Mouse (Mus musculus) hindbrain, postnatal 0 days (tissue): ENCODE results near the gene Abcg8. TPM values are rescaled to one million over a fixed set of nuclear protein-coding genes. Genes with fewer than 3 reads are reported as not detected.

Experiments
- ATAC-seq: fragments of 200-750 bp; cut with Nextera tagmentation; 2 replicates; pipeline ENCODE4 v1.8.0; 2017; ENCODE audit warnings: mild to moderate bottlenecking, moderate TSS enrichment, moderate library complexity
- DNase-seq: peaks from one replicate; pipeline ENCODE4 v3.0.0-alpha.2; 2015; ENCODE audit warnings: low spot score
- H3K27ac ChIP-seq: fragments of 300-500 bp; sonication (generic); 2 replicates; pipeline ENCODE4 v1.5.1; 2014; ENCODE audit warnings: mild to moderate bottlenecking
- H3K27me3 ChIP-seq: fragments of 300-500 bp; sonication (generic); 2 replicates; pipeline ENCODE4 v1.6.1; 2014; ENCODE audit warnings: low read length, mixed read lengths; ENCODE audit not compliant: insufficient read depth
- H3K36me3 ChIP-seq: fragments of 300-500 bp; sonication (generic); 2 replicates; pipeline ENCODE4 v1.6.1; 2014; ENCODE audit warnings: low read length, mixed read lengths; ENCODE audit not compliant: insufficient read depth
- H3K4me1 ChIP-seq: fragments of 300-500 bp; sonication (generic); 2 replicates; pipeline ENCODE4 v1.6.1; 2014; ENCODE audit warnings: antibody characterized with exemption, low read length, mixed read lengths; ENCODE audit not compliant: insufficient read depth
- H3K4me2 ChIP-seq: fragments of 300-500 bp; sonication (generic); 2 replicates; pipeline ENCODE4 v1.6.1; 2014; ENCODE audit warnings: low read depth, mild to moderate bottlenecking, low read length, moderate library complexity, mixed read lengths
- H3K4me3 ChIP-seq: fragments of 300-500 bp; sonication (generic); 2 replicates; pipeline ENCODE4 v1.5.1; 2014; ENCODE audit warnings: low read length
- H3K9ac ChIP-seq: fragments of 300-500 bp; sonication (generic); replicated peaks from 2 replicates; pipeline ENCODE4 v1.6.1; 2014; ENCODE audit warnings: mild to moderate bottlenecking, low read length, moderate library complexity, mixed read lengths
- H3K9me3 ChIP-seq: fragments of 300-500 bp; sonication (generic); 2 replicates; pipeline ENCODE4 v1.6.1; 2016; ENCODE audit warnings: low read length, mixed read lengths
- CTCF ChIP-seq: IDR thresholded peaks from 2 replicates; pipeline ENCODE4 v1.5.1; 2016; ENCODE audit warnings: antibody characterized with exemption, control low read depth, low read depth
- WGBS: fragments of 180-500 bp; shearing (Covaris S2); extraction: QIAGEN DNeasy Blood & Tissue Kit; methylation state at CpG from one replicate; pipeline ENCODE4 v1.1.7; 2014; 5-methylcytosine and 5-hydroxymethylcytosine counted together
- polyA plus RNA-seq: library from polyadenylated mRNA; unstranded; fragments of >200 nt; fragmentation: Nextera tagmentation; extraction: Ambion mirVana; gene quantifications from 2 replicates; pipeline ENCODE4 v1.2.1, GENCODE M21; 2015
- total RNA-seq: library from RNA; depleted of rRNA; stranded (reverse); fragments of >200 nt; gene quantifications from 2 replicates; pipeline ENCODE4 v1.2.3, GENCODE M21; 2014; rRNA removed

Abcg8 gene
- total RNA-seq (0.11 TPM in 1 of 2 replicates, not detected in the other), polyA plus RNA-seq (0.05 TPM in 1 of 2 replicates, not detected in the other)

GRCm38 (mm10) chr17:84675951-84676366 is at the start of gene Abcg8:
Gene Abcg8 (plus strand): TSS chr17:84676302.
- H3K9ac ChIP-seq = 0 out of 2 replicates have a peak within 1 kb of the TSS, but pooled peaks have one; percentile 21
- TF ChIP-seq CTCF = no peak; the same call in 1 of the 2 replicates
- no peaks in the 10 kb centered on the region for H3K4me1 ChIP-seq
- H3K4me3 ChIP-seq = peak within 1 kb of the TSS; percentile 34
- ATAC-seq (peak; percentile 58; the same call in 1 of the 2 replicates), DNase-seq (peak; percentile 25)
- H3K27me3 ChIP-seq = peaks cover 9% of the 10 kb centered on the region
- no peak within 1 kb of the TSS for H3K27ac ChIP-seq
- H3K4me2 ChIP-seq = peak within 1 kb of the TSS; percentile 63
- WGBS = under 1% methylated on average over 24 of the region's 24 CpGs
- H3K36me3 ChIP-seq = no peaks in the 10 kb centered on the region
- H3K9me3 ChIP-seq = no peaks in the 10 kb centered on the region

DNA sequence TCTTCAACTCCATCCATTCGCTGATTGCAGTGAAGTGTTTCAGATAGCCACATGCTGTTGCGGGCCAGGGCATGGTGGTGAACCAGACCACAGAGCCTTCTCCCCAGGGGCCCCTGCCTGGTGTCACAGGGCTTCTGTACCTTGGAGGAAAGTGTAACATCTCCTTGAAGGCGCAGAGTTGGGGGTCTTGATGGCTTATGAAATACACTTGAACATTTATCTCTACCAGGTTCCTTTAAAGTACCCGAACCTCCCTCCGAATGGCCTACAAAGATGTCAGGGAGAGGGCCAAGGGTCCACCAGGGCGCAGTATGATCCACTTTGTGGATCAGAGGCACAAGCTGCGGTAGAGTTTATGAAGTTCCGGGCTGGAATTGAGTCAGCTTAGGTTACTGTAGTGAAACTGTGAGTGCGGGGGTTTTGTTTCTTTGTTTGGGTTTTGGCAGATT is 49.2 kb upstream of the Abcg8 start:
- no peaks in the 10 kb centered on the region for H3K27me3 ChIP-seq
- peak; percentile 23; the same call in 1 of the 2 replicates for TF ChIP-seq CTCF
- peaks cover 5% of the 10 kb centered on the region; the same call in 1 of the 2 replicates for H3K4me1 ChIP-seq
- ATAC-seq (peak; percentile 58), DNase-seq (peak; percentile 39)
- H3K36me3 ChIP-seq = no peaks in the 10 kb centered on the region; the same call in 1 of the 2 replicates
- peak overlapping the region; percentile 54 for H3K4me3 ChIP-seq
- H3K4me2 ChIP-seq = peak overlapping the region; percentile 74
- peak overlapping the region; percentile 52 for H3K9ac ChIP-seq
- H3K9me3 ChIP-seq = no peaks in the 10 kb centered on the region
- 27% methylated on average over 9 of the region's 9 CpGs for WGBS
- H3K27ac ChIP-seq = peak overlapping the region; percentile 75; the same call in 1 of the 2 replicates

DNA sequence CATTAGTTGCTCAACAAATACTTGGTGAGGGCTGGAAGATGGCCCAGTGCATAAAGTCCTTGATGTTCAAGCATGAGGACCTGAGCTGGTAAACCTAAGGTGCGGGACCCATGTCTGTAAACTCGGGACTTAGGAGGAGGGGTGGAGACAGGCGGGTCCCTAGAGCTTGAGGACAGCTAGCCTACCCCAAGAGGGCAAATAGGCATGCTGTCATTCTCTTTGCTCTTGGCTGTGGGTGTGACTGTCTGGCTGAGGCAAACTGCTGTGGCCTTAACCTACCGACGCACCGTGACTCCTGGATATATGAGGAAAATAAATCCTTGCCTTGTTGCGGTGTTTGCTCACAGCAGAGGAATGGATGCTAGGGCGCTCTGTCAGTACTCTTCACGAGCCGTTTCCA is 48.4 kb upstream of the Abcg8 start:
- no peaks in the 10 kb centered on the region for H3K9me3 ChIP-seq
- no peak overlapping the region for H3K4me2 ChIP-seq
- no peak for ATAC-seq
- no peak for DNase-seq
- H3K27ac ChIP-seq = no peak overlapping the region
- TF ChIP-seq CTCF = no peak
- no peak overlapping the region for H3K9ac ChIP-seq
- 92% methylated on average over 10 of the region's 10 CpGs for WGBS
- no peaks in the 10 kb centered on the region; the same call in 1 of the 2 replicates for H3K36me3 ChIP-seq
- no peak overlapping the region for H3K4me3 ChIP-seq
- no peaks in the 10 kb centered on the region for H3K27me3 ChIP-seq
- peaks cover 5% of the 10 kb centered on the region; the same call in 1 of the 2 replicates for H3K4me1 ChIP-seq

- DNase-seq (no peak), ATAC-seq (no peak)
- TF ChIP-seq CTCF = no peak
- 85% methylated on average over 9 of the region's 9 CpGs for WGBS
- Histone ChIP-seq H3K27me3 (no peaks in the 10 kb centered on the region), H3K9ac (no peak overlapping the region), H3K4me1 (peaks cover 5% of the 10 kb centered on the region; the same call in 1 of the 2 replicates), H3K4me3 (no peak overlapping the region), H3K4me2 (no peak overlapping the region), H3K9me3 (no peaks in the 10 kb centered on the region), H3K27ac (no peak overlapping the region), H3K36me3 (no peaks in the 10 kb centered on the region; the same call in 1 of the 2 replicates)
Measured at GRCm38 (mm10) chr17:84628611-84629010, 47.5 kb upstream of the Abcg8 start.

DNA sequence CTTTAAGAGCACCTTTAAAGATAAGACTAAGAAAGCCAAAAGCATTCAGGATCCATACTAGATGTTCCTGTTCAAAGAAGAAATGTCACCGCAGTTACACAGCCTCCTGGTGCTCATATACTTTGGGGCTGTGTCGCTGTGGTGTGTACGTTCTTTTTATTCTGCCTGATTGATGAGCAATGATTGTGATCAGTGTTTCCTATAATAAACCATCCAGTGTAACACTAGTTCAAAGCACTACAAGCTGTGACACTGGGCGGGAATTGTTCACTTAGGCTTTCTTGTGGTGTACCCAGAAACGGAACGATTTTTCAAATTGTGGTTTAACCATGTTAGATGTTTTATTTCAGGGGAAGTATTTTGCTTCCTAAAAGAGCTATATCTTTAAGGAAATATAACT is 44.3 kb upstream of the Abcg8 start:
- WGBS = 90% methylated on average over 6 of the region's 6 CpGs
- ATAC-seq = no peak

DNA sequence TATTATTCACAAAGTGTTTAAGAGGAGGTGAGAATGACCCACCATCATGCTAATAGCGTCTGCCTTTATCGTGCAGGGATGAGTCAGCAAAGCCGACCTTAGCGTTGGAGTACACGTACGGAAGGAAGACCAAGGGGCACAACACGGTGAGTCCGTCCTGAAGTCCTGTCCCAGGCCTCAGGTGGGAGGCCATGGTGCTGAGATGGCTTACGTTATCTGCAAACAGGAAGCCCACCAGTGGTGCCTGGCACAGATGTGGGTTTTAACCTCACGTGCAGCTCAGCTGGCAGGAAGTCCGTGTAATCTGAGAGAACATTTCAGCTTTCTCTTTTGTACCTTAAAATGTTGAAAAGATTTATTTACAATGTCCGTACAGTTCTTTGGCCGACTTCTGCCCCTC is 42.7 kb upstream of the Abcg8 start:
- Histone ChIP-seq H3K36me3 (no peaks in the 10 kb centered on the region; the same call in 1 of the 2 replicates), H3K4me3 (no peak overlapping the region), H3K27me3 (no peaks in the 10 kb centered on the region), H3K9ac (no peak overlapping the region), H3K9me3 (no peaks in the 10 kb centered on the region), H3K27ac (no peak overlapping the region), H3K4me1 (no peaks in the 10 kb centered on the region), H3K4me2 (no peak overlapping the region)
- TF ChIP-seq CTCF = no peak
- ATAC-seq (no peak), DNase-seq (no peak)
- WGBS = 89% methylated on average over 13 of the region's 13 CpGs

More for the DNA sequence above, 44.3 kb upstream of the Abcg8 start:
- no peak overlapping the region for H3K4me3 ChIP-seq
- no peak overlapping the region for H3K9ac ChIP-seq
- H3K4me2 ChIP-seq = no peak overlapping the region
- no peak overlapping the region for H3K27ac ChIP-seq
- H3K9me3 ChIP-seq = no peaks in the 10 kb centered on the region
- H3K4me1 ChIP-seq = peaks cover 3% of the 10 kb centered on the region; the same call in 1 of the 2 replicates
- no peaks in the 10 kb centered on the region; the same call in 1 of the 2 replicates for H3K36me3 ChIP-seq
- no peaks in the 10 kb centered on the region for H3K27me3 ChIP-seq
- DNase-seq = no peak
- no peak for TF ChIP-seq CTCF

DNA sequence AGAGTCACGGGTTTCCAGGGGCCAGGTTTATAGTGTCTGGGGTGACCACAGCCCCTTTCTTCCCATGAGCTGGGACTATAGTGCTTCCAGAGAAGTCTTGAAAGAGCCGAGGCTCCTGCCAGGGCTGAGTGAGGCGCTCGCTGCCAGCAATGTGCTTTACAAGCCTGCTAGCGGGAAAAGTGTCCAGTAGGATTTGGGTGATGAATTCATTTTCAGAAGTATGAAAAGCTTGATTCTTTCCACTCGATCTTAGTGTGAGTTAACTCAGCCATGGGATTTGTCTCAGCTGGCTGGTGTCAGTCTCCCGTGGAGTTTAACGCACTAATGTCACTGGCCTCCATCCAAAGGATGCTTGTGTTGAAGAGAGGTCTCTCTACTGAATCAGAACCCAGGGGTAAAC is 39.8 kb upstream of the Abcg8 start:
- peak; percentile 60 for DNase-seq

More for the DNA sequence above, 39.8 kb upstream of the Abcg8 start:
- 36% methylated on average over 8 of the region's 8 CpGs for WGBS
- no peak overlapping the region for H3K4me2 ChIP-seq
- H3K36me3 ChIP-seq = no peaks in the 10 kb centered on the region; the same call in 1 of the 2 replicates
- no peak overlapping the region for H3K9ac ChIP-seq
- no peaks in the 10 kb centered on the region for H3K9me3 ChIP-seq
- no peak for TF ChIP-seq CTCF
- no peak overlapping the region for H3K27ac ChIP-seq
- no peak overlapping the region for H3K4me3 ChIP-seq
- no peak for ATAC-seq
- H3K4me1 ChIP-seq = no peaks in the 10 kb centered on the region
- H3K27me3 ChIP-seq = no peaks in the 10 kb centered on the region
